Mouse (Mus musculus): ENCODE measurements around the gene Slc47a1. TPM values are rescaled to one million over a fixed set of nuclear protein-coding genes. Genes with fewer than 3 reads are reported as not detected.
"Not testable (repeated sequence)": the region's sequence is repeated elsewhere in the genome, so short reads cannot be mapped to it uniquely, and the experiment has no call there.

Gene Slc47a1
- 1 to 10 TPM; 1.1 to 1.9 TPM for total RNA-seq (2021)
- long read RNA-seq, partial matches to known transcripts: 0 of 1 reads
- long read RNA-seq, other reads (novel, unspliced or antisense): 1 of 1 reads

DNA sequence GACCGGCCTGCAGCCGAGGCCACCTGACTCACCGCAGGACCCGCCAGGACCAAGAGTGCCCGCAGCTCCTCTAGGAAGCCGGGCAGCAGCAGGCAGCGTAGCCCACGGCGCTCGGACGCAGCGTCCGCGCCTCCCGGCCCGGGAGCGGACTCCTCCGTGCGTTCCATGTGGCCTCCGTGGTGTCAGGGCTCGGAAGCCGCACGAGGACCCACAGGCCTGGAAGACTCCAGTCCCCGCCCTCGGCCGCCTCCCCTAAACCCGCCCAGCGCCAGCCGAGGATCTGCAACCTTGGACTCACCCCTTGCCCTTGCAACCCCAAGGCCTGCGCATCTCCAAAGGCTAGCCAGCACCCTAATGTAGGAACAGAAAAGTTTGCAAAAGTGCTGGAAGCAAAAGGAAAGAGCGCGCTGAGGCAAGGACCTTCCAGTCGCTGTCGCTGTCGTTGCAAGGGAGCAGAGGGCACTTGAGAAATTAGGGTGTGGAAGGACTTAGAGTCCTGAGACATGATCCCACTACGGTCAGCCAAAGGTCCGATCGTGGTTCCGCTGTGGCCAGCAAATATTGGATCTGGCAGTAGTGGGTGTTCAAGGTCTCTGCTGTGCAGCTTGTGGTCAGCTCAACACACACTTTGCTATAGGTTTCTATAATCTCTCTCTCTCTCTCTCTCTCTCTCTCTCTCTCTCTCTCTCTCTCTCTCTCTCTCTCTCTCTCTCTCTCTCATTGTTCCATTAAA is at the start of gene Slc47a1:
Slc47a1 (minus strand) TSS at position 465 of the 733 bp plus-strand sequence.
- DNase-seq (ENCODE audit: low spot score in 2 of 2): no peak

DNA sequence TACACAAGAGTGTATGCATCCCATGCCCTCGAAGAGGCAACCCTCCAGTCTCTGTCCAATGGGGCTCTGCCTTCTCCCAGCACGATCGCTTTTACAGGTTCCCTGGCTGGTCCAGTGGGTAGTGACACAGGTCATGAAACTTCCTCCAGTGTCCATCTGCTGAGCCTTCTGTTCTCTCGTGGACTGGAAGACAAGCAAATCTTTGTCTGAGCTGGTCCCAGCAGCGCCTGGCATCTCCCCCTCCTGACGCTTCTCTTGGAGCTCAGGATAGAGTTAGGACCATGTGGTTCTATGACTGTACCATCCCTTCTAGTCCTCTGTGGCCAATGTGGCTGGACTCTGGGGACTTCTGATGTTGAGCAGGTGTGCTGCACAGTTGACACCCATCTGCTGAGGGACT is 41.1 kb upstream of the Slc47a1 start:
- DNase-seq (ENCODE audit: low spot score in 2 of 2): no peak

DNA sequence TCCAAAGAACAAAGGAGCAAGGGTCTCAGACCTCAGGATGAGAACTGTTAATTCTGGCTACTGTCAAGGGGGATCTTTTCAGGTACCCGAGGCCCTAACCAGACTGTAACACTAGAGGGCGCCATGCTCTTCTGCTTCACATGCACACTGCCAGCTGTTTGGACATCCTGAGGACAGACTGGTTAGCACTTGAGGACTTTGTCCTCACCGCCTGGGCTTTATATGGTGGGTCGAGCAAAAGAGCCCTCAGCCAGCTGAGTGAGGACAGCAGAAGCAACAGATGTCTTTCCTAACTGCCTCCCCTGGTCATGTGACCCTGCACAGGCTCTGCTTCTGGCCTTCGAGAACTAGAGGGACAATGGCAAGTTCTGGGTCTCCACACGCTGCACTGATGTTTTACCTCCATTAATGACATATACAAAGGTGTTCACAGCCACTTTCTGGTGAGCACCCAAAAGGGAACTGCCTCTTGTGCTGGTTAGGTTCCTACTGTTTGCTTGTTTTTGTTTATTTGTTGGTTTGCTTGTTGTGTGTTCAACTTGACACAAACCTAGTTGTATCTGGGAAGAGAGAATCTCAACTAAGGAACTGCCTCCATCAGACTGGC is 39.9 kb upstream of the Slc47a1 start:
- DNase-seq (ENCODE audit: low spot score in 2 of 2): peak; percentile 87 to 89

DNA sequence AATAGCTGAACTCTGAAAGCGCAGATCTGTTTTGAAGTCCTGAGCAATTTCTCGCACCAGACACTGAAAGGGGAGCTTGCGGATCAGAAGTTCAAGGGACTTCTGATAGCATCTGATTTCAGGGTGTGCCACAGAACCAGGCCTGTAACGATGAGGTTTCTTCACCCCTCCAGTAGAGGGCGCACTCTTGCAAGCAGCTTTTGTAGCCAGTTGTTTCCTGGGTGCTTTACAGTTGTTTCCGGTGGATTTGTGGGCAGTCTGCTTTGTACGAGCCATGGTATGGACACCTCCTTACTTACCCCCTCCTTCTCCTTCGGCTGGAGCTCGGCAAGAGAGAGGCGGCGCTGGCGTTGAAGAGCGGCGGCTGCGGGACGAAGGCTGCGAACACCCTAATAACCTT is 38.4 kb upstream of the Slc47a1 start:
- DNase-seq (ENCODE audit: low spot score in 2 of 2): not testable (repeated sequence)

DNA sequence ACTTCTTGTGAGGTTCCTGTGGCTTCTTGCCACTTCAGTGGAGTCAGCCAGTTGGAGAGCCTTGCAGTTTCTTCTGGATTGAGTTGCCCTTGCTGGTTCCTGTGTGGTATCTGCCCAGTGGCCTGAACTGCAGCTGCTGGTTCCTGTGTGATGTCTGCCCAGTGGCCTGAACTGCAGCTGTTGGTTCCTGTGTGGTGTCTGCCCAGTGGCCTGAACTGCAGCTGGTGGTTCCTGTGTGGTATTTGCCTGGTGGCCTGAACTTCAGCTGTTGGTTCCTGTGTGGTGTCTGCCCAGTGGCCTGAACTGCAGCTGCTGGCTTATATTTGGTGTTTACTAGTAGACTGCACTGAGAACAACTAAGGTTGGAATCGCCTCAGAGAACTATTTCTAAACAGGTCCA is 37.3 kb upstream of the Slc47a1 start:
- no peak for DNase-seq (ENCODE audit: low spot score in 2 of 2)

DNA sequence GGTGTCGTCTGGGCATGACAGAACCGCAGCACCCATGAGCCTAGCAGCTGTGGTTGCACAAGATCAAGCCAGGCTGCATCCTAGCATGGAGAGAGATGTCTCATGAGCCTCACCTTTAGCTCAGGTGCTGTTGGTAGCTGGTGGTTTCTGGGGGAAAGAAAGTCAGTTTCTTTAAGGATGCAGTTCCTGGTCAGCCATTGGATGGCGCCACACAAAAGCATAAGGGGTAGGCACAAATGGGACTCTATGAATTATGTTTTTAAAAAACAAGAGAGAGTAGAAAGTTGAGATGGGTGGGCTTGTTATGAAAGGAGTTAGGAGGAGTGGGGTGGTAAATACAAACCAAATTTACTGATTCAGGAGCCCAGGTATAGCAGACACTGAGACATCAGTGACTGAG is 36.4 kb upstream of the Slc47a1 start:
- no peak for DNase-seq (ENCODE audit: low spot score in 2 of 2)

DNA sequence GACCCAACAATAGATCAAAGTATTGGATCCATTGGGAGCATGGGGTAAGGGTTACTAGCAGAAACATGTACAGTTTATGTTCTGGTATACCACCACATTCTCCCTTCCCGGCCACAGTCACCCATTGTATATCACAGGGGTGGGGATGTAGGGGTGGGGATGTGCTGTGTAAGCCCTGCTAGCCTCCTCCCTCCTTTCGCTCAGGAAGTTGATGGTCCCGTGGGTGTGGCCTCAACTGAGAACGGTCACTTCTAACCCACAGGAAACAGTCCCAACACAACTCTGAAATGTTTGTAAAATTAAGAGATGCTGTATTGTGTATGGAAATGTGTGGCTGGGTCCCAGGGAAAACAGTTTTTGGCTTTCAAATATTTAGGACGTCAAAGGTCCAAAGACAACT is 35.3 kb upstream of the Slc47a1 start:
- no peak for DNase-seq (ENCODE audit: low spot score in 2 of 2)

DNA sequence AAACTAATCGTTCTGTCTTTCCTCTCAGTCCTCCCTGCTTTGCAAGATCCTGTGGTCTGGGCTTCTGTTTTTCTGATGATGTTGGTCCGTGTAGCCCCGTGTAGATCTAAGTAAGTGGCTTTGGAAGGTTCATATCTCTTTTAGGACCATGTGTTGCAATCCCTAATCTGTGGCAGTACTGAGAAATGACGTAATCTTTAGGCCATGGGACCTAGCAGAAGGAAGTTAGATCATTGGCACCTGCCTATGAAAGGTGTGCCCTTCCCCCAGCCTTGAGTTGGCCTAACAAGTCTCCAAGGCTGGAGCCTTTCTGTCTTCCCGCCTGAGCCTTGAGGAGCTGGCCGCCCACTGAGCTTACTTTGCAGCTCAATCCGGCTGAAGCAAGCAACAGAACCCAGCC is 33.7 kb upstream of the Slc47a1 start:
- DNase-seq (ENCODE audit: low spot score in 2 of 2): no peak

DNA sequence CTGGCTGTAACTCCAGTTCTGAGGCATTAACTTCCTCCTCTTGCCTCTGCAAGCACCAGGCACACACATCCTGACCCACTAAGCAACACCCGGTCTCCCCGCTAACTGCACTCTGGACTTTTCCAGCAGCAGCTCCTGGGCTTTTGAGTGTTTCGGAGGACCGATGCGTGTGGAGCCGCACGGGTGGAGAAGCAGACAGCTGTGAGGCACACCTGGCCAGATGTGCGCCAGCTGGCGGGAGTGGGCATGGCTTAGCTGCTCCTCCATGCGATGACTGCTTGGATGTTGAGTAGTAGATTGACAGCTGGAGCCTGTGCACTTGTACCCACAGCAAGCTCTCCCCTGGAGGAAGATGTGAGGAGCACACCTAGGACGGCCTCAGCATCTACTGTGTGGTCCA is 33.1 kb upstream of the Slc47a1 start:
- DNase-seq (ENCODE audit: low spot score in 2 of 2): no peak

DNA sequence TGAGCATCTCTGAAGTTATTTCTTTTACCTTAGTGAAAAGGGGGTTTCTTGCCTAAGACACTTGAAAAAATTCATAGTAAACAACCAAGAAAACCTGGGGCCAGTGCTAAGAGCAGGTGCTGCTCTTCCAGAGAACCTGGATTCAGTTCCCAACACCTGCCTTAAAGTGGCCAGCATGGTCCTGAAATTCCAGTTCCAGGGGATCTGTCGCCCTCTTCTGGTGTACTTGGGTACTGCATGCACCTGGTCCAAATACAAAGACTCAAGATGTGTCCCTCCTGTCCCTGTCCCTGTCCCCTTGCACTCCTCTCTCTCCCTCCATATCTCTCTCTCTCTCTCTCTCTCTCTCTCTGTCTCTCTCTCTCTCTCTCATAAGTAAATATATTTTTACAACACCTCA is 32.0 kb upstream of the Slc47a1 start:
- peak; percentile 93 to 94 for DNase-seq (ENCODE audit: low spot score in 2 of 2)

DNA sequence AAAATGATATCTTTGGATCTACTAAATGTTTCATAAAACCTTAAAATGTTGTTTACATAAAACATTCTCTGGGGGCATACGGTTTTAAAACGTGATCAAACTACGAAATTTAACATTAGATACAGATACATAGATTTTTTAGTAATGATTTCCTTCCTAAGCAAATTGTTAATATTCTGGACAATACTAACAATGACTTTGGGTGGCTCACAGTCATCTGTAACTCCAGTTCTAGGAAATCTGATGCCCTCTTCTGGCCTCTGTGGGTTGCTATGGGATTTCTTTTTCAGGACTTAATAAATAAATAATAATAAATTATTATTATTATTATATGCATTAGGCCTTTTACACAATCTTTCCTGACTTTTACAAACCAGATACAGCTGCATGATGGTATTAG is 30.9 kb upstream of the Slc47a1 start:
- DNase-seq (ENCODE audit: low spot score in 2 of 2): no peak

DNA sequence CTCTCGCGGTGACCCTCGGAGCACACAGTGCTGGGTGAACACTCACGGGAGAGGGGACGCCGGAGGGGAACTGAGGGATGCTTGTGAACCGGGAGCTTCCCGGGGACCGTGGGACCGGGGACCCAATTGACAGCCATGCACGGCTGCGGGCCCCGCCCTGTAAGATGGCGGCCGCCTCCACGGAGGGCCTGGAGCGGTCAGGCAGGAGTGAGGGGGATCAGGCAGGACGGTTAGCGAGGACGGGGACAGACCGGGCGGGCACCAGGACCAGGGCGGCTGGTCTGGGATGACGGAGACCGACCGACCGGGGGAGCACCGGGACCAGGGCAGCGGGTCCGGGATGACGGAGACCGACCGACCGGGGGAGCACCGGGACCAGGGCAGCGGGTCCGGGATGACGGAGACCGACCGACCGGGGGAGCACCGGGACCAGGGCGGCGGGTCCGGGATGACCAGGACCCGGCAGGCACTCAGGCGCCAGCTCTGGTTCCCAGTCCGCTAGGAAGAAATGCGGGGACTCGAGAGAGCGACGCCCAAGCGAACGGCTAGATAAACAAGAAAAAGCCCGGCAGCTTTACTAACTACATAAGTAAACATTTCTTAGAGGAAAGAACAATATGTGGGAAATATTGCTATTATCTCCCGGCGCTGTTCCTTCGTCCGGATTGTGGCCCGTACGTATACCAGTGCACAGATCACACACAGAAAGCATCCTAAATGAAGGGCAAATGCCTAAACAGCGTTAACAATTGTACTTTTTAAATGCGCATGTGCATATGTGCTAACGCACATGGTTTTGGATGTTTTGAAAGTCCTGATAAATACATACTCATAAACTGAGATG is 30.3 kb upstream of the Slc47a1 start:
- peak; percentile 77 to 82 for DNase-seq (ENCODE audit: low spot score in 2 of 2)

DNA sequence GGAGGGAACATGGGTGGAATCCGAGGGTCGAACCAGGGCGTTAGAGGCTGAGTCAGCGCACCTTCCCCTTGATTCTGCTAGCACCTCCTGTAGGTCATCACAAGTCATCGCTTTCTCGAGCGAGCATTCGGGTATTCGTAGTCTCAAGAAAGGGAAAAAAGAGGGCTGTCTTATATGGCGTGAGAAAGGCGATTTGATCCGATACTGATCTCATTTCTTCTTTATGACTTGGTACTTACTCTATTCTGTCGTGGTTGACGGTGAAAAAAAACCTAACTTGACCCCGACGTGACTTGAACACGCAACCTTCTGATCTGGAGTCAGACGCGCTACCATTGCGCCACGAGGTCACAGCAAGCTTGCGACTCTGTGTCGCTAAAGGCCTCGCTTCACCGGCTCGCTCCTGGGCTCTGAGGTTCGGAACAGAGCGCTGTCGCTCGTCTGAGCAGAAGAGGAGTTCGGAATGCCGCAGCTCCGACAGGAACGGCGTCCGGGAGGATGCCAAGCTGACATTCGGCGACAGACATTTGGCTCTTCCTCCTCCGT is 29.6 kb upstream of the Slc47a1 start:
- peak; percentile 93 to 97 for DNase-seq (ENCODE audit: low spot score in 2 of 2)

DNA sequence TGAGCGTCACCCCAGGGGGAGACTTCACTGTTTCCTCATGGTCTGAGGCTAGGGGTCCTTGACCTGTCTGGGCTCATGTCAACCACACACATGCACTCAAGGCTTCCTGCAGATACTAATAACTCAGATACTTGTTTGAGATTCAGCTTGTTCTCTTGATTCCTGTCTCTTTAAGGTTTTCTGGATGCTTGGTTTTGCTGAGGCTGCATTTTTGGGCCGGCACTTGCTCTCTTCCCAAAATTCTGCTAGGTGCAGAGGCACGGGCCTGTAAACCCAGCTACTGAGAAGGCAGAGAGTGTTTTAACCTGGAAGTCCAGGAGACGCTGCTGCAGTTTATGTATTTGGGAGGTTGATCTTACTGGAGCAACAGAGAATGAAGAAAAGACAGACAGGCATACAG is 23.6 kb upstream of the Slc47a1 start:
- DNase-seq (ENCODE audit: low spot score in 2 of 2): no peak

DNA sequence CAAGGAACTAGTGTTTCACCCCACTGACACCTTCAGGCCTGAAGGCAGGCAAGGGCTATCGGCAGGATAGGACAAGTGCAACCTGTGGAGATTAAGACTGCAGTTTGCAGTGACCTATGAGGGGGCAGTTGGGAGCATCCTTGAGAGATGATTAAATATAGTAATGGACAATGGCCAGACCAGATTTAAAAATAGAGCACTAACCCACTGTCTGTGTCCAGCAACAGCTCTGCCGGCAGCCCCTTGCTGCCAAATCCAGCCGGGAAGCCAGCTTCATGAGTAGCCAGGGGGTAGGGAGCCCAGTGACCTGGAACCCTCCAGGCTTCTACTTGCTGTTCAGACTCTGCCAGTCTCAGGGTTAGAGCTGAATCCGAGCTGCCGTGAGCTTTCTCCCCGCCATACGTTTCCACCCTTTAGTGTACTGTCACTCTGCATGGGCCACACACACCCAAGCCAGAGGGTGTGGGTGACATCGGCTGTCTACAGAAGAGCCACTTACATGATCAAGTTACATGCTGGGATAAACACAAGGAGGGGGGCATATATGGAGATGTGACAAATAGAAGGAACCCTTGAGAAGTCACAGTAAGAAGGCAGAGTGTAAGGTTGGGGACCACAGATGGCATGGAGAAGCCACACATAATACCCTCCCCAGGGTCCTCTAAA is 22.7 kb upstream of the Slc47a1 start:
- no peak for DNase-seq (ENCODE audit: low spot score in 2 of 2)

DNA sequence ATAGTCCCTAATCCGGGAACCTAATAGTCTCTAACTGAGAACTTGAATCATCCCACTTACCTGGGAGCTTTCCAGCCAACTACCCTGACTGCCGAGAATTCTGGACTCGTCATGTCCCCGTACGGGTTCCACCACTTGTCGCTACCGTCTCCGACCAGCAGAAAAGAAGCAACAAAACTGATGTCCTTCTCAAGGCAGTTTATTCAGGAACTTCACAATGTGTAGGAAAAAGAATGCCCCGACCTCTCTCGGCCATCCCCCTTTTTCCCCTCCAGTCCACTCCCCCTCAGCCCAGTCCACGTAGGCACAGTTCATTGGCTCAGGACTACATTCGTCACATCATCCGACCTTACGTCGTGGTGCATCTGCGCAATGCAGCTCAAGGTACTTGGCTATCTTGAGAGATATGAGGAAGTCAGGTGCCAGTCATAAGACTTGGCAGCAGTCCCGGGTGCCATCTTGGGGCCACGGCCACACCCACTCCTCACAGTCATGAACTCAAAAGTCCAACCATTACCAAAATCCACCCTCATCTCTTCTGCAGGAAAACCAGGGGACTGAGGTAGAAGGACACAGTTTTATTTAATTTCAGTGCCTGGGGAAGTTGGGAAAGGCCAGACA is 19.4 kb upstream of the Slc47a1 start:
- not testable (repeated sequence) for DNase-seq (ENCODE audit: low spot score in 2 of 2)

DNA sequence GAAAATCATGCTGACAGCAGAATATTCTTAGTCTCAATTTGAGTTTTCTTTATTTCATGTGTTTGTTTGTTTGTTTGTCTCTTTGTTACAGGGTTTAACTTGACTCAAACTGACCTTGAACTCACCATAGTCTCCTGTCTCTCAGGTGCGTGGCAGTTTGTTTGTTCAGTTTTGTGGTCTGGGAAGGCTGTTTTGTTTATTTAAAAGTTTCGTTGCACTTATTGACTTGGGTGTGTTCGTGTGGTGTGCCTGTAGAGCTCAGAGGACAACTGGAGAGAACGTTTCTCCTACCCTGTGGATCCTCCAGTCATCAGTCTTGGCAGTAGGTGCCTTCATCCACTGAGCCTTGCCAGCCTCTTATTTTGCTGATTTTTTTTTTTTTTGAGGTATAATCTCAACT is 10.8 kb upstream of the Slc47a1 start:
- no peak for DNase-seq (ENCODE audit: low spot score in 2 of 2)

DNA sequence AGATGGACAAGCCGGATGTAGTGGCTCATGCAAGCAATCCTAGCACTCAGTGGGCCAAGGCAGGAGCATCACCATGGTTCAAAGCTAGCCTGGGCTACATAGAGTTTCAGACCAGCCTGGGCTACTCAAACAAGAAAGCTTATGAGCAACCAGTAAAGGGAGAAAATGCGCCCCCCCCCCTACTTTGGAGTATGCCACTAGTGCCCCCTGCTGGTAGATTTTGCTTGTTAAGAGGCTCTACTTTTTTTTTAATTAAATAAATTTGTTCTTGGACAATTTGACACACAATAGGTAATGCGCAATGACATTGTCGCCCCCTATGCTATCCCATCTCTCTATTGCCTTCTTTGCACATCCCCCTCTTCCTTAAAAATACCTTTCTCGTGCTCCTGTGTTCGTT is 9.9 kb upstream of the Slc47a1 start:
- DNase-seq (ENCODE audit: low spot score in 2 of 2): peak in 1 of 2 experiments; percentile 26

DNA sequence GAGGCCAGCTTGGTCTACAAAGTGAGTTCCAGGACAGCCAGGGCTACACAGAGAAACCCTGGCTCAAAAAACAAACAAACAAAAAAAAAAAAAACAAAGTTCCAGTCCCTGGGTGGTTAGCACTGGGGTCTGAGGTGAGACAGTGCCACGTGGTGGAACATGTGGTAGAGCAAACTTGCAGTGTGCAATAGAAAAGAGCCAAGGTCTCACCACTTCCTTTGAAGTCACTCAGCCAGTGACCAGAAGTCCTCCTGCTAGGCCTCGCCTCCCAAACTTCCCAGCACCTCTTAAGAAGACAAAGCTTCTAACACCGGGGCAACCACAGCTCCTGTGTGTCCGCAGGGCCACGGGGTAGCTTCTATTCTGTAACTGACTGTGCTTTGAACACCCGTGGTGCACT is 9.1 kb upstream of the Slc47a1 start:
- DNase-seq (ENCODE audit: low spot score in 2 of 2): no peak

DNA sequence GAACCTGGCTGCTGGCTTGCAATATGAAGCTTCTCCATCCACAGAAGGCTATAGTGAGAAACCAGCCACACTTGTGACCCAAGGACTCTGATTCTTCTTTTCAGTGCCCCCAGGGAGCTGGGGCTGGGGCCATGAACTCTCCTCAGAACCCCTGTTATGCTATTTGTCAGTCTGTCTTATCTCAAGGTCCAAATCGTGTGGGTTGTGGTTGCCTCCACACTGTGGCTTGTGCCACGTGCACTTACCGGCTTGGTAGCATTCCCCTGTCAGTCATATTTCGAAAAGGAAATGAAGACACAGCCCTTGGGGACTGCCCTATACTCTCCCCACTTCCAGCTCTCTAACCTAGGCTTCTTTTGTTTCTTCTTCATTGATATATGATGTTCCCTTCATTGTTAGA is 7.6 kb upstream of the Slc47a1 start:
- DNase-seq (ENCODE audit: low spot score in 2 of 2): no peak

DNA sequence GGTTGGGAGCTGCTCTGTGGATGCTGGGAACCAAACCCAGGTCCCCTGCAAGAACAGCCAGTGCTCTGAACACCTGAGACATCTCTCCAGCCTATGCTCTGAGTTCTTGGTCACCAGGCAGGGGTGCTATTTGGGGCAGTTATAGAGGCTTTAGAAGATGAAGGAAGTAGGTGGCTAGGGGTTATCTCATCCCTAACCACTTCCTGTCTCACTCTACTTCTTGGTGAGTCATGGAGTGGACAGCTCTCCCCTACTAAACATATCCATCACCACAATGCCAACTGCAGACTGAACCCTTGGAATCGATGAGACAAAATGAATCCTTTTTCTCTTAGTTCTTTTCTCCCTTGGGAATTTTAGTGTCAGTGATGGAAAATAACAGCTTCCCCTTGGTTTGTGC is 3.1 kb upstream of the Slc47a1 start:
- no peak for DNase-seq (ENCODE audit: low spot score in 2 of 2)

All from layer of hippocampus, postnatal 10 days (tissue).